Mouse (Mus musculus) limb, embryonic 14.5 days (tissue): ENCODE data around the gene Olfr458. TPM values are rescaled to one million over a fixed set of nuclear protein-coding genes. Genes with fewer than 3 reads are reported as not detected.

ENCODE experiments used
- ATAC-seq: fragments of 200-750 bp; cut with Nextera tagmentation; 2 replicates; pipeline ENCODE4 v1.8.0; 2017; ENCODE audit warnings: low read depth, moderate number of reproducible peaks, moderate TSS enrichment; ENCODE audit not compliant: low FRiP score
- DNase-seq: peaks from one replicate; pipeline ENCODE4 v3.0.0-alpha.2; 2015; ENCODE audit warnings: low spot score
- H3K27ac ChIP-seq: fragments of 300-500 bp; sonication (generic); replicated peaks from 2 replicates; pipeline ENCODE4 v1.5.1; 2014; ENCODE audit warnings: low read depth, mild to moderate bottlenecking, low read length, moderate library complexity, mixed read lengths
- H3K27me3 ChIP-seq: fragments of 300-500 bp; sonication (generic); 2 replicates; pipeline ENCODE4 v1.6.1; 2014; ENCODE audit warnings: low read length, mixed read lengths; ENCODE audit not compliant: control insufficient read depth, insufficient read depth
- H3K36me3 ChIP-seq: fragments of 300-500 bp; sonication (generic); 2 replicates; pipeline ENCODE4 v1.6.1; 2014; ENCODE audit warnings: mild to moderate bottlenecking, low read length, moderate library complexity, mixed read lengths; ENCODE audit not compliant: control insufficient read depth, insufficient read depth
- H3K4me1 ChIP-seq: fragments of 300-500 bp; sonication (generic); 2 replicates; pipeline ENCODE4 v1.6.1; 2014; ENCODE audit warnings: antibody characterized with exemption, low read length, mixed read lengths; ENCODE audit not compliant: control insufficient read depth, insufficient read depth
- H3K4me2 ChIP-seq: fragments of 300-500 bp; sonication (generic); replicated peaks from 2 replicates; pipeline ENCODE4 v1.6.1; 2014; ENCODE audit warnings: low read depth, mild to moderate bottlenecking, low read length, moderate library complexity; ENCODE audit not compliant: severe bottlenecking
- H3K4me3 ChIP-seq: fragments of 300-500 bp; sonication (generic); replicated peaks from 2 replicates; pipeline ENCODE4 v1.5.1; 2014; ENCODE audit warnings: low read length
- H3K9ac ChIP-seq: fragments of 300-500 bp; sonication (generic); 2 replicates; pipeline ENCODE4 v1.6.1; 2014; ENCODE audit warnings: mild to moderate bottlenecking, low read depth, low read length, moderate library complexity; ENCODE audit not compliant: severe bottlenecking
- H3K9me3 ChIP-seq: fragments of 300-500 bp; sonication (generic); 2 replicates; pipeline ENCODE4 v1.6.1; 2016; ENCODE audit warnings: low read length; ENCODE audit not compliant: control insufficient read depth
- POLR2A ChIP-seq: fragments of 200-500 bp; IDR thresholded peaks from 2 replicates; pipeline ENCODE4 v1.8.0; 2012; ENCODE audit warnings: inconsistent platforms, mild to moderate bottlenecking, moderate library complexity, borderline replicate concordance; ENCODE audit not compliant: insufficient read depth, insufficient read length; ENCODE audit errors: extremely low read depth
- WGBS: fragments of 180-500 bp; shearing (Covaris S2); extraction: QIAGEN DNeasy Blood & Tissue Kit; methylation state at CpG from one replicate; pipeline ENCODE4 v1.1.7; 2014; 5-methylcytosine and 5-hydroxymethylcytosine counted together
- polyA plus RNA-seq, 2 experiments: library from polyadenylated mRNA; depleted of rRNA in 1 of 2; stranded (reverse) in 1 of 2; unstranded in 1 of 2; fragments of >200 nt; fragmentation: Nextera tagmentation in 1 of 2; extraction: Ambion mirVana in 1 of 2; gene quantifications; 2 replicates each; pipeline versions ENCODE4 v1.2.1 to v1.2.3; 2012 to 2014

The Olfr458 gene
- polyA plus RNA-seq, 2 experiments, result not detected

- Histone ChIP-seq H3K4me1 (no peaks in the 10 kb centered on the region), H3K9me3 (no peaks in the 10 kb centered on the region), H3K27me3 (no peaks in the 10 kb centered on the region), H3K9ac (no peak overlapping the region), H3K27ac (no peak overlapping the region), H3K4me3 (no peak overlapping the region), H3K4me2 (no peak overlapping the region), H3K36me3 (no peaks in the 10 kb centered on the region)
- DNase-seq (no peak), ATAC-seq (no peak)
- WGBS, result 75% methylated on average over 2 of the region's 2 CpGs
- TF ChIP-seq POLR2A, result no peak
Observed at GRCm38 (mm10) chr6:42441395-42441794, 23.6 kb downstream of the Olfr458 start.

- WGBS, result 68% methylated on average over 2 of the region's 2 CpGs
- no peak for ATAC-seq
- no peak overlapping the region for H3K4me2 ChIP-seq
- DNase-seq, result no peak
- H3K4me3 ChIP-seq, result no peak overlapping the region
- H3K4me1 ChIP-seq, result no peaks in the 10 kb centered on the region
- H3K36me3 ChIP-seq, result no peaks in the 10 kb centered on the region
- no peak overlapping the region for H3K27ac ChIP-seq
- no peaks in the 10 kb centered on the region for H3K27me3 ChIP-seq
- H3K9ac ChIP-seq, result no peak overlapping the region
- no peaks in the 10 kb centered on the region for H3K9me3 ChIP-seq
- no peak for TF ChIP-seq POLR2A
Observed at GRCm38 (mm10) chr6:42435490-42435889, 29.5 kb downstream of the Olfr458 start.

- Histone ChIP-seq H3K4me2 (no peak within 1 kb of the TSS), H3K9me3 (no peaks in the 10 kb centered on the region), H3K4me3 (no peak within 1 kb of the TSS), H3K4me1 (no peaks in the 10 kb centered on the region), H3K9ac (no peak within 1 kb of the TSS), H3K36me3 (no peaks in the 10 kb centered on the region), H3K27ac (no peak within 1 kb of the TSS), H3K27me3 (no peaks in the 10 kb centered on the region)
- DNase-seq (no peak), ATAC-seq (no peak)
- WGBS, result 88% methylated on average over 6 of the region's 6 CpGs
- no peak for TF ChIP-seq POLR2A
Observed at GRCm38 (mm10) chr6:42434446-42434845, 30.6 kb downstream of the Olfr458 start, which contains the start of gene Tas2r126. Gene Tas2r126, plus strand, starts transcription at chr6:42434535.

GRCm38 (mm10) chr6:42433554-42433953 lies 31.4 kb downstream of the Olfr458 start:
- no peak for TF ChIP-seq POLR2A
- Histone ChIP-seq H3K9me3 (no peaks in the 10 kb centered on the region), H3K4me3 (no peak overlapping the region), H3K27ac (no peak overlapping the region), H3K9ac (no peak overlapping the region), H3K4me2 (no peak overlapping the region), H3K27me3 (no peaks in the 10 kb centered on the region), H3K36me3 (no peaks in the 10 kb centered on the region), H3K4me1 (no peaks in the 10 kb centered on the region)
- 68% methylated on average over 2 of the region's 2 CpGs for WGBS
- no peak for DNase-seq
- ATAC-seq, result no peak

GRCm38 (mm10) chr6:42426337-42426736 lies 38.7 kb downstream of the Olfr458 start:
- 83% methylated on average over 4 of the region's 4 CpGs for WGBS
- no peak for ATAC-seq
- Histone ChIP-seq H3K9ac (no peak overlapping the region), H3K4me1 (no peaks in the 10 kb centered on the region), H3K27ac (no peak overlapping the region), H3K9me3 (no peaks in the 10 kb centered on the region), H3K27me3 (no peaks in the 10 kb centered on the region), H3K4me2 (no peak overlapping the region), H3K4me3 (no peak overlapping the region), H3K36me3 (no peaks in the 10 kb centered on the region)
- no peak for TF ChIP-seq POLR2A
- no peak for DNase-seq

GRCm38 (mm10) chr6:42424472-42424871 lies 40.5 kb downstream of the Olfr458 start:
- Histone ChIP-seq H3K9me3 (no peaks in the 10 kb centered on the region), H3K27me3 (no peaks in the 10 kb centered on the region), H3K9ac (no peak overlapping the region), H3K36me3 (no peaks in the 10 kb centered on the region), H3K27ac (no peak overlapping the region), H3K4me3 (no peak overlapping the region), H3K4me2 (no peak overlapping the region), H3K4me1 (no peaks in the 10 kb centered on the region)
- ATAC-seq (no peak), DNase-seq (no peak)
- no peak for TF ChIP-seq POLR2A
- WGBS, result 95% methylated on average over 3 of the region's 3 CpGs
